Mouse (Mus musculus): Measurements from ENCODE around the gene Tenm3. TPM values are rescaled to one million over a fixed set of nuclear protein-coding genes. Genes with fewer than 3 reads are reported as not detected.

Gene Tenm3
- total and polyA plus RNA-seq, 3 experiments = 0.03 to 0.08 (median 0.07) TPM

- in situ Hi-C loops (cut with MboI; ENCODE audit: low pct_ligation_motif_present, low pct_unique_long_range_greater_than_20kb, low sequenced_read_pairs) (no loop called here), dilution Hi-C loops (cut with MboI; ENCODE audit: extremely low pct_ligation_motif_present, extremely low pct_unique_long_range_greater_than_20kb, low sequenced_read_pairs) (no loop called here)
- Histone ChIP-seq H3K9me3 (replicated peaks; ENCODE audit: low read length) (peaks cover 46% of the 10 kb centered on the region), H3K4me3 (replicated peaks in 1 of 3; ENCODE audit: low read depth in 2 of 3, low read length in 2 of 3, poor library complexity in 1 of 3) (no peak overlapping the region), H3K4me2 (ENCODE audit: insufficient read depth, low read depth, poor library complexity, severe bottlenecking) (no peak overlapping the region), H3K79me2 (replicated peaks; ENCODE audit: control insufficient read depth, extremely low read depth, insufficient read depth, poor library complexity, severe bottlenecking) (no peaks in the 10 kb centered on the region), H3K4me1 (ENCODE audit: control insufficient read depth in 1 of 2, insufficient read depth in 2 of 2) (no peaks in the 10 kb centered on the region), H3K9ac (ENCODE audit: insufficient read depth, low read depth) (no peak overlapping the region), H3K27ac (ENCODE audit: insufficient read depth, low read depth) (no peak overlapping the region), H3K27me3 (replicated peaks) (no peaks in the 10 kb centered on the region), H3K36me3 (replicated peaks in 1 of 2; ENCODE audit: control insufficient read depth in 1 of 2, insufficient read depth in 1 of 2, low read length in 1 of 2) (no peaks in the 10 kb centered on the region)
- TF ChIP-seq TBP (conservative IDR thresholded peaks at IDR 0.05; ENCODE audit: low read depth, low read length) = no peak
- no peak for TF ChIP-seq MYC (IDR thresholded peaks at IDR 0.05; ENCODE audit: low read depth, low read length)
- no peak for TF ChIP-seq NELFE (IDR thresholded peaks at IDR 0.05; ENCODE audit: low read depth, low read length)
- no peak for TF ChIP-seq E2F4 (IDR thresholded peaks at IDR 0.05; ENCODE audit: insufficient replicate concordance, low read depth, low read length)
- TF ChIP-seq MXI1 (IDR thresholded peaks at IDR 0.05; ENCODE audit: low read depth, low read length) = no peak
- no peak for TF ChIP-seq ELF1 (IDR thresholded peaks at IDR 0.05; ENCODE audit: low read depth, low read length)
- no peak for TF ChIP-seq POLR2AphosphoS2 (IDR thresholded peaks at IDR 0.05; ENCODE audit: low read depth, low read length)
- no peak for TF ChIP-seq MAFK (IDR thresholded peaks at IDR 0.05; ENCODE audit: insufficient replicate concordance, low read length)
- TF ChIP-seq SMC3 (IDR thresholded peaks at IDR 0.05; ENCODE audit: low read depth, low read length) = no peak
- TF ChIP-seq CTCF (conservative IDR thresholded peaks at IDR 0.05 in 1 of 2, IDR thresholded peaks at IDR 0.05 in 1 of 2; ENCODE audit: low read depth in 2 of 2, low read length in 2 of 2) = no peak
- TF ChIP-seq IRF4 (IDR thresholded peaks at IDR 0.05; ENCODE audit: low read depth, low read length) = no peak
- TF ChIP-seq ZNF384 (IDR thresholded peaks at IDR 0.05; ENCODE audit: low read depth, low read length) = no peak
- no peak for TF ChIP-seq TCF12 (IDR thresholded peaks at IDR 0.05; ENCODE audit: low read depth, low read length)
- TF ChIP-seq RCOR1 (conservative IDR thresholded peaks at IDR 0.05; ENCODE audit: low read depth, low read length) = no peak
- TF ChIP-seq NRF1 (IDR thresholded peaks at IDR 0.05; ENCODE audit: low read depth, low read length) = no peak
- no peak for TF ChIP-seq ETS1 (conservative IDR thresholded peaks at IDR 0.05; ENCODE audit: low read depth, low read length)
- no peak for TF ChIP-seq USF2 (conservative IDR thresholded peaks at IDR 0.05; ENCODE audit: low read depth, low read length)
- no peak for TF ChIP-seq JUN (IDR thresholded peaks at IDR 0.05; ENCODE audit: insufficient read depth, low read depth, low read length)
- DNase-seq (ENCODE audit: extremely low read depth) = no peak
Observed at GRCm38 (mm10) chr8:48553791-48554288, 289.9 kb downstream of the Tenm3 start.

DNA sequence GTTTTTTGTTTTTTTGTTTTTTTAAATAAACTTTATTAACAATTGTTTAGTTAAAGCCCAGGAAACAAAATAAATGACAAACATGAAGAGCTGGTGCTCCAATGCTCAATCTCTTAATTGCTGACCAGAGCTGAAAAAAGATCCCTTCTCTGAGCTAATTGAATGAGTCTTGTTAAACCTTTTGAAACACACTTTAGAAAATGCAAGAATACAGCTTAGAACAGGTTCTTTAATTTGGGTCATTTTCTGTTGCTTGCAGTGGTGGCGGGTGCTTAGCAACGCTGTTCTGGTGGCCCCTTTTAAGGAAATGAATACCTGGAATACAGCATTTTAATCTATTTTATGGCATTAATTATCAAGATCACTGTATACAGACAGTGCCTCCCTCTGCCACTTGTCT lies 291.4 kb downstream of the Tenm3 start:
- Histone ChIP-seq H3K27ac (ENCODE audit: insufficient read depth, low read depth) (no peak overlapping the region), H3K36me3 (replicated peaks in 1 of 2; ENCODE audit: control insufficient read depth in 1 of 2, insufficient read depth in 1 of 2, low read length in 1 of 2) (no peaks in the 10 kb centered on the region), H3K4me3 (replicated peaks in 1 of 3; ENCODE audit: low read depth in 2 of 3, low read length in 2 of 3, poor library complexity in 1 of 3) (no peak overlapping the region), H3K9me3 (replicated peaks; ENCODE audit: low read length) (peaks cover 47% of the 10 kb centered on the region), H3K4me2 (ENCODE audit: insufficient read depth, low read depth, poor library complexity, severe bottlenecking) (no peak overlapping the region), H3K27me3 (replicated peaks) (no peaks in the 10 kb centered on the region), H3K4me1 (ENCODE audit: control insufficient read depth in 1 of 2, insufficient read depth in 2 of 2) (no peaks in the 10 kb centered on the region), H3K9ac (ENCODE audit: insufficient read depth, low read depth) (no peak overlapping the region), H3K79me2 (replicated peaks; ENCODE audit: control insufficient read depth, extremely low read depth, insufficient read depth, poor library complexity, severe bottlenecking) (no peaks in the 10 kb centered on the region)
- no peak for TF ChIP-seq USF2 (conservative IDR thresholded peaks at IDR 0.05; ENCODE audit: low read depth, low read length)
- TF ChIP-seq BHLHE40 (IDR thresholded peaks at IDR 0.05; ENCODE audit: low read depth, low read length) = no peak
- no peak for TF ChIP-seq GABPA (IDR thresholded peaks at IDR 0.05; ENCODE audit: insufficient replicate concordance, low read depth, low read length)
- DNase-seq (ENCODE audit: extremely low read depth) = no peak
- dilution Hi-C loops (cut with MboI; ENCODE audit: extremely low pct_ligation_motif_present, extremely low pct_unique_long_range_greater_than_20kb, low sequenced_read_pairs) (no loop called here), in situ Hi-C loops (cut with MboI; ENCODE audit: low pct_ligation_motif_present, low pct_unique_long_range_greater_than_20kb, low sequenced_read_pairs) (no loop called here)

All from CH12.LX (cell line).